ENCODE assay signal across 1 mouse cellular context in genomic region chr8:94098996-94099395, GRCm38 (mm10).
TF ChIP-seq lines count a peak whose summit lies in the region.

No protein-coding gene starts in this region.

TF ChIP-seq in CH12.LX, 34 proteins besides CTCF, POLR2A, EP300 and RAD21 (continued from another document):
- TF ChIP-seq CHD2 (IDR thresholded peaks at IDR 0.05; ENCODE audit: low read length) (no peak), ETS1 (conservative IDR thresholded peaks at IDR 0.05; ENCODE audit: low read depth, low read length) (no peak), SMC3 (IDR thresholded peaks at IDR 0.05; ENCODE audit: low read depth, low read length) (no peak), NELFE (IDR thresholded peaks at IDR 0.05; ENCODE audit: low read depth, low read length) (no peak), HCFC1 (IDR thresholded peaks at IDR 0.05; ENCODE audit: low read depth, low read length) (no peak), USF1 (IDR thresholded peaks at IDR 0.05; ENCODE audit: low read depth, low read length) (no peak), SIN3A (IDR thresholded peaks at IDR 0.05; ENCODE audit: low read length) (no peak), ZNF384 (IDR thresholded peaks at IDR 0.05; ENCODE audit: low read depth, low read length) (no peak), USF2 (conservative IDR thresholded peaks at IDR 0.05; ENCODE audit: low read depth, low read length) (no peak), MYC (IDR thresholded peaks at IDR 0.05; ENCODE audit: low read depth, low read length) (no peak), GABPA (IDR thresholded peaks at IDR 0.05; ENCODE audit: insufficient replicate concordance, low read depth, low read length) (no peak), ZMIZ1 (IDR thresholded peaks at IDR 0.05; ENCODE audit: low read depth, low read length) (no peak), MAZ (IDR thresholded peaks at IDR 0.05; ENCODE audit: low read depth, low read length) (no peak), CHD1 (IDR thresholded peaks at IDR 0.05; ENCODE audit: low read depth, low read length) (no peak), JUND (conservative IDR thresholded peaks at IDR 0.05; ENCODE audit: low read depth, low read length) (no peak), MAFK (IDR thresholded peaks at IDR 0.05; ENCODE audit: insufficient replicate concordance, low read length) (no peak)
